Mouse (Mus musculus): ENCODE results near the gene Dvl1. TPM values are rescaled to one million over a fixed set of nuclear protein-coding genes. Genes with fewer than 3 reads are reported as not detected.

The Dvl1 gene
- 13.6 and 15.6 TPM in 2 replicates for polyA plus RNA-seq (2014; fragmentation: Nextera tagmentation; extraction: Ambion mirVana)

DNA sequence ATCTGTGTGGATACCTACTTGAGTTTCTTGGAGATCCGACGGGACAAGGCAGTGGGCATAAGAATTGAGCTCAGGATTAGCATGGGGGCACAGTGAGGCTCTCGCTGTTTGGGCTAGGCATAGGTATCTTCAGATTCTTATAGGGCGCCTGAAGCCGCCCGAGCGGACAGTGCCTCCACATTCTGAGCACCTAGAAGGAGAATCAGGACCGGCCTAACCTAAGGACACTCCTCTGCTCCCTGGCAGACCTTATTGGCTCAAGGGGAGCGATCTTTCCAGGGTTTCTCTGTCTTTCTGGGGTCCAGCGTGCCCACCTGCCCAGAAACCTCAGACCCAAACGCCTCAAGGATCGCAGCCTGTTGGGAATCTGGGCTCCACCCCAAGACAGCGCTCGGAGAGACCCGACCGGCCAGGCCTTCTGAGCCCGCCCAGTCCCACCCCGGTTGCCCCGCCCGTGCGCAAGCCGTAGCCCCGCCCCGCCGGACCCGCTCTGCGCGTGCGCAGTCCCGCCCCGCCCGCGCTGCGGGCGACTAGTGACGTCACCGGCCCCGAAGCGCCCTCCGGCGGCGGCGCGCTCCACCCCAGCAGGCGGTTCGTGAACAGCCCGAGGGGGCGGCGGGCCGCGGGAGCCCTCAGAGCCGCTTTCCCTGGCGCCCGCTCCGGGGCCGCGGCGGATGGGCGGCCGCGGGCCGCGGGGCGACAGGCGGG, at the start of gene Dvl1:
TSS of gene Dvl1 (plus strand) at position 532 of the 708 bp plus-strand sequence.
- no peaks in the 10 kb centered on the region for H3K36me3 ChIP-seq (replicated peaks; ENCODE audit: control insufficient read depth, insufficient read depth)

DNA sequence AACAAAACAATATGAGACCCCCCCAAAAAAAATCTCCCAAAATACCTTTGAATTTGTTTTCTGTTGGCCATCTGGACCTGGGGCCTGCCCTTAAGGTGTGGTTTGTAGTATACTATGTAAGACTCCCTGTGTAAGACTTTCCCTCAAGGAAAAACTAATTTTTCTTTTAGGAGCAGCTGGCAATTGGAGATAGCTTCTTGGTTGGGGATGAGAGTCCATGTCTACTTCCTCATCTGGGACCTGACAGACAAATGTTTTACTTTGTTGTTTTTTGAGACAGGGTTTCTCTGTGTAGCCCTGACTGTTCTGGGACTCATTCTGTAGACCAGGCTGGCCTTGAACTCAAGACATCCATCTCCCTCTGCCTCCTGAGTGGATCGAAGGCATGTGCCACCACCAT, 45.1 kb upstream of the Dvl1 start:
- no peak for DNase-seq (ENCODE audit: low spot score)
- H3K9ac ChIP-seq: no peak overlapping the region
- WGBS: 100% methylated on average over 1 of the region's 1 CpGs

More for the DNA sequence above, at the start of gene Dvl1:
- Histone ChIP-seq H3K27me3 (ENCODE audit: control insufficient read depth, insufficient read depth, low read length) (peaks cover under 1% of the 10 kb centered on the region; the same call in 1 of the 2 replicates), H3K4me3 (replicated peaks; ENCODE audit: low read length) (peak within 1 kb of the TSS; percentile 94), H3K4me2 (replicated peaks) (peak within 1 kb of the TSS; percentile 68), H3K4me1 (replicated peaks; ENCODE audit: control insufficient read depth, insufficient read depth, low read length) (peaks cover 32% of the 10 kb centered on the region), H3K27ac (peak within 1 kb of the TSS; percentile 84), H3K9ac (peak within 1 kb of the TSS; percentile 95), H3K9me3 (ENCODE audit: control insufficient read depth, low read length) (no peaks in the 10 kb centered on the region)
- ATAC-seq (ENCODE audit: low FRiP score) (peak; percentile 84), DNase-seq (ENCODE audit: low spot score) (peak; percentile 96)
- 3% methylated on average over 49 of the region's 65 CpGs for WGBS

DNA sequence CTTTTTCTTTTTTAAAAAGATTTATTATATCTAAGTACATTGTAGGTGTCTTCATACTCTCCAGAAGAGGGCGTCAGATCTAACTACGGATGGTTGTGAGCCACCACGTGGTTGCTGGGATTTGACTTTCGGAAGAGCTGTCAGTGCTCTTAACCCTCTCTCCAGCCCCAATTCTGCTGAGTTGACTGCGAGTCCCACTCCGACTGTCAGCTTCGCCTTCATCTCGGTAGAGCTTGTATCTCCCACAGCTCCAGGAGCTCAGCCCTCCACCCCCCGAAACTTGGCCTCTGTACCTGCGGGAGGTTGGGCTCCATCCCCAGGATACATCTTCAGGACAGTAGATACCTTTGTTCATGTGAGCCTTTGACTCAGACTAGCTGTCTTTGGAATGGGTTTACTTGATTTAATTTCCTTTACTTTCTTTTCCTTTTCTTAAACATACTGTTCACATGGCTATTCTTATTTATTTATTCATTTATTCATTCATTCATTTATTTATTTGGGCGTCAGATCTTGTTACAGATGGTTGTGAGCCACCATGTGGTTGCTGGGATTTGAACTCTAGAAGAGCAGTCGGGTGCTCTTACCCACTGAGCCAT, 44.4 kb upstream of the Dvl1 start, which contains the start of gene Mrpl20:
TSS of gene Mrpl20 (plus strand) at position 138 of the 599 bp plus-strand sequence.
- H3K9me3 ChIP-seq (ENCODE audit: control insufficient read depth, low read length): no peaks in the 10 kb centered on the region
- peaks cover 28% of the 10 kb centered on the region for H3K36me3 ChIP-seq (replicated peaks; ENCODE audit: control insufficient read depth, insufficient read depth)
- H3K27me3 ChIP-seq (ENCODE audit: control insufficient read depth, insufficient read depth, low read length): no peaks in the 10 kb centered on the region
- WGBS: 12% methylated on average over 12 of the region's 12 CpGs
- H3K4me1 ChIP-seq (replicated peaks; ENCODE audit: control insufficient read depth, insufficient read depth, low read length): peaks cover 11% of the 10 kb centered on the region
- H3K4me3 ChIP-seq (replicated peaks; ENCODE audit: low read length): peak within 1 kb of the TSS; percentile 82
- DNase-seq (ENCODE audit: low spot score): no peak
- H3K27ac ChIP-seq: peak within 1 kb of the TSS; percentile 67
- peak within 1 kb of the TSS; percentile 92 for H3K4me2 ChIP-seq (replicated peaks)
- peak within 1 kb of the TSS; percentile 77 for H3K9ac ChIP-seq
- peak; percentile 70 for ATAC-seq (ENCODE audit: low FRiP score)

More for the DNA sequence above, 45.1 kb upstream of the Dvl1 start:
- Histone ChIP-seq H3K27me3 (ENCODE audit: control insufficient read depth, insufficient read depth, low read length) (no peaks in the 10 kb centered on the region), H3K4me3 (replicated peaks; ENCODE audit: low read length) (no peak overlapping the region), H3K27ac (no peak overlapping the region), H3K4me1 (replicated peaks; ENCODE audit: control insufficient read depth, insufficient read depth, low read length) (peaks cover 11% of the 10 kb centered on the region), H3K4me2 (replicated peaks) (no peak overlapping the region), H3K36me3 (replicated peaks; ENCODE audit: control insufficient read depth, insufficient read depth) (peaks cover 20% of the 10 kb centered on the region), H3K9me3 (ENCODE audit: control insufficient read depth, low read length) (no peaks in the 10 kb centered on the region)
- ATAC-seq (ENCODE audit: low FRiP score): no peak

DNA sequence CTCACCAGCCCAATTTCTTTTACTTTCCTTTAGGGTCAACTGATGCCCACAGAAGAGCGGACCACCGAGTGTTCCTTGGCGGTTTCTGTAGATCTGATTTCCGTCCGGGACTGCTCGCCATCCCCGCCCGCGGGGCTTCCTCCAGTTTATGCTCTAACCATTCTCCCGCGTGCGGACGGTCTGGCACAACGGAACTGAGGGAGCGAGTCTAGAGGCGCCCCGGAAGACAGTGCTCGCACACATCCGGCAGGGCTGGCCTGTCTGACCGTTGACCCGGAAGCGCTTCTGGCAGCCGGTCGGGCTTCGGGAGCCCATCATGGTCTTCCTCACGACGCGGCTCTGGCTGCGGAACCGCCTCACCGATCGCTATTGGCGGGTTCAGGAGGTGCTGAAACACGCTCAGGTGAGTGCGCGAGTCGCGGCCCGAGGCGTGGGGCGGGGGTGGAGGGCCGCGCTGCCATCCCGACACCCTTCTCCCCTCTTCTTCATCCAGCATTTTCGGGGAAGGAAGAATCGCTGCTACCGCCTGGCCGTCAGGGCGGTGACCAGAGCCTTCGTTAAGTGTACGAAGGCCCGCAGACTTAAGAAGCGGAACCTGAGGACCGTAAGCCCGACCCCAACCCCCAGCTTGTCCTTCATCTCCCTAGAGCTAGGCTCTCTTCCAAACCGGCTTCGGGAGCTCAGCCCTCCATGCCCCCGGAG, 43.7 kb upstream of the Dvl1 start:
- WGBS: under 1% methylated on average over 57 of the region's 58 CpGs
- Histone ChIP-seq H3K9me3 (ENCODE audit: control insufficient read depth, low read length) (no peaks in the 10 kb centered on the region), H3K4me2 (replicated peaks) (peak overlapping the region; percentile 92), H3K4me3 (replicated peaks; ENCODE audit: low read length) (peak overlapping the region; percentile 82), H3K27me3 (ENCODE audit: control insufficient read depth, insufficient read depth, low read length) (no peaks in the 10 kb centered on the region), H3K4me1 (replicated peaks; ENCODE audit: control insufficient read depth, insufficient read depth, low read length) (peaks cover 11% of the 10 kb centered on the region), H3K9ac (peak overlapping the region; percentile 77), H3K27ac (peak overlapping the region; percentile 67), H3K36me3 (replicated peaks; ENCODE audit: control insufficient read depth, insufficient read depth) (peaks cover 35% of the 10 kb centered on the region)
- peak; percentile 98 for ATAC-seq (ENCODE audit: low FRiP score)
- peak; percentile 97 for DNase-seq (ENCODE audit: low spot score)

DNA sequence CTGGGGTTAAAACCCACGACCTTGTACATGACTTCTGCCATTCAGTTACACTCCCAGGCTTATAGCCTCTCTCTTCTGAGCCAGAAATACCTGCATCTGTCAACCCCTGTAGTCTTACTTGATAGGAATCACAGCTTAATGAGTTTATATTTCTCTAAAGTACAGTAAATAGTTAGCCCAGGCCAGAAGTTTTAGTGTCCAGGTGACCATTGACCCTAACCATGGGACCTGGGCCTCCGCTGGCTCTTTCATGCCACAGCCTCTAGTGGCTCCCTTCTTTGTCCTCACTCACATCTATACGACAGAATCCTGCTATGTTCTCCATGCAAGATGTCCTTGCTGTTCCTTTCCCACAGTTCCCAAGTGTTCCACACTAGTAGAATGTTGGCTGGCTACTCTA, 39.4 kb upstream of the Dvl1 start:
- Histone ChIP-seq H3K9ac (no peak overlapping the region), H3K4me2 (replicated peaks) (no peak overlapping the region), H3K27me3 (ENCODE audit: control insufficient read depth, insufficient read depth, low read length) (no peaks in the 10 kb centered on the region), H3K4me3 (replicated peaks; ENCODE audit: low read length) (no peak overlapping the region), H3K4me1 (replicated peaks; ENCODE audit: control insufficient read depth, insufficient read depth, low read length) (peaks cover 19% of the 10 kb centered on the region), H3K9me3 (ENCODE audit: control insufficient read depth, low read length) (no peaks in the 10 kb centered on the region), H3K36me3 (replicated peaks; ENCODE audit: control insufficient read depth, insufficient read depth) (peaks cover 64% of the 10 kb centered on the region), H3K27ac (no peak overlapping the region)
- ATAC-seq (ENCODE audit: low FRiP score) (no peak), DNase-seq (ENCODE audit: low spot score) (no peak)
- 87% methylated on average over 3 of the region's 3 CpGs for WGBS

DNA sequence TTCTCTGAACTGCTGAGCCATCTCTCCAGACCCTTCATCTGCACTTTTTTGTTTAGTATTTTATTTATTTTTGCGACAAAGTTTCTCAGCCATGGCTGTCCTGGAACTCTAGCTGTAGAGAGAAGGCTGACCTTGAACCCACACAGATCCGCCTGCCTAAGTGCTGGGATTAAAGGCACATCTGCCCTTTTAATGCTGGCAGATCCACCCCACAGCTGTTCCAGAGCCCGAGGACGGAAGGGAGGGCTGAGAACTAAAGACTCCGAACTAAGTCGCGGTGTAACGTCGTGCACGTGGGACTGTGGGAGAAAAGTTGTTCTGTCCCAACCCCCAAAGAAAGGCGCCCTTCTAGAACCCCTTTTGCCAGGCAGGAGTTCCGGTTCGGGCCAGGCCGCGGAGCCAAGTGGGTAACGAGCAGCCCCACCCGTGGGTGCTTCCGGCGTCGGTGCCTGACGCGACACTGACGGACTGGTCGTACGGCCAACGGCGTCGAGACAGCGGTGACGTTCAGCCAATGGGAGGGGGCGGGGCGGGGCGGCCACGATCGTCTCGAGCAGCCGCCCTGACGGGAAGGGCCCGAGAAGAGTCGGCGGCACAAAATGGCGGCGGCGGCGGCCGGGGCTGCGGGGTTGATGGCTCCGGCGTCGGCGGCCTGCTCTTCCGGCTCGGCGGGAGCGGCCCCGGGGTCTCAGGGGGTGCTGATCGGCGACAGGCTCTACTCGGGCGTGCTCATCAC, 35.1 kb upstream of the Dvl1 start, which contains the start of gene Ccnl2:
TSS of gene Ccnl2 (plus strand) at position 561 of the 736 bp plus-strand sequence.
- Histone ChIP-seq H3K9me3 (ENCODE audit: control insufficient read depth, low read length) (no peaks in the 10 kb centered on the region), H3K9ac (peak within 1 kb of the TSS; percentile 98), H3K4me3 (replicated peaks; ENCODE audit: low read length) (peak within 1 kb of the TSS; percentile 100), H3K36me3 (replicated peaks; ENCODE audit: control insufficient read depth, insufficient read depth) (peaks cover 77% of the 10 kb centered on the region), H3K27me3 (ENCODE audit: control insufficient read depth, insufficient read depth, low read length) (no peaks in the 10 kb centered on the region), H3K4me2 (replicated peaks) (peak within 1 kb of the TSS; percentile 91), H3K27ac (peak within 1 kb of the TSS; percentile 88), H3K4me1 (replicated peaks; ENCODE audit: control insufficient read depth, insufficient read depth, low read length) (peaks cover 24% of the 10 kb centered on the region)
- peak; percentile 96 for DNase-seq (ENCODE audit: low spot score)
- peak; percentile 99 for ATAC-seq (ENCODE audit: low FRiP score)
- WGBS: under 1% methylated on average over 56 of the region's 60 CpGs

DNA sequence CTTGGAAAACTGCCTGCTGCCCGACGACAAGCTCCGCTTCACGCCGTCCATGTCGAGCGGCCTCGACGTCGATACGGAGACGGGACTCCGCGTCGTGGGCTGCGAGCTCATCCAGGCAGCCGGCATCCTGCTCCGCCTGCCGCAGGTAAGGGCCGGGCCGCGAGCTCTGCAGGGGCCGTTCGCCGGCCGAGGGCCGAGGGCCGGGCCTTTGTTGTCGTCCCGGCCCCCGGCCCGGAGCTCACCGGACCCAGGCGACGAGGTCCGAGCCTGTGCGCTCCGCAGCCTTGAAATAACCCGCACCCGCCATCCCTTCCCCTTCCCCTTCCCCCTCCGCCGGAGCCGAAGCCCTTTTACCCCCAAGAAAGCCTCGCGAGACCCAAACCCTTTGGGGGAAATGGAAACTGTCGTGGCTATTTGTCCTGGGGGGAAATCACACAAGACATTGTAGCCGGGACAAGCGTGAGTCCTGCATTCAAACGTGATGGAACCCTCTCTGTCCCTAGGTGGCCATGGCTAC, 34.5 kb upstream of the Dvl1 start:
- H3K36me3 ChIP-seq (replicated peaks; ENCODE audit: control insufficient read depth, insufficient read depth): peaks cover 77% of the 10 kb centered on the region
- under 1% methylated on average over 41 of the region's 49 CpGs for WGBS
- no peaks in the 10 kb centered on the region for H3K27me3 ChIP-seq (ENCODE audit: control insufficient read depth, insufficient read depth, low read length)

DNA sequence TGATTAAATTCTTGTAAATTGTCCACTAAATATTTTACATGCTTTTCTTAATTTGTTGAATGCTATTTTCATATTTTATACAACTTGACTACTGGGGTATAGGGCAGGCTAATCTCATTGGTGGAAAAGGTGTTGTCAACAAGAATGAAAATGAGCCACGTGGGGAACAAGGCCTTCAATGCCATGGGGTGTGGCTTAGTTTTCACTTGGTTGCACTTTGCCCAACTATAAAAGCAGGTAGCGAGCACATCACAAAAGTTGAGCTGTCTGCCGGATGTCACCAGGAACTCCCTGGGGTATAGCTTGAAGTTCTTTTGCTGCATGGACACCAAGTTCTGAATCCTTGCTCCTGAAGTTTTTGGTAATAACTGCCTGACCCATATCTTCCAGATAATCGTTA, 29.7 kb upstream of the Dvl1 start:
- Histone ChIP-seq H3K27me3 (ENCODE audit: control insufficient read depth, insufficient read depth, low read length) (no peaks in the 10 kb centered on the region), H3K9ac (no peak overlapping the region), H3K4me1 (replicated peaks; ENCODE audit: control insufficient read depth, insufficient read depth, low read length) (peaks cover 16% of the 10 kb centered on the region), H3K4me2 (replicated peaks) (no peak overlapping the region), H3K36me3 (replicated peaks; ENCODE audit: control insufficient read depth, insufficient read depth) (peaks cover 88% of the 10 kb centered on the region), H3K4me3 (replicated peaks; ENCODE audit: low read length) (no peak overlapping the region), H3K9me3 (ENCODE audit: control insufficient read depth, low read length) (no peaks in the 10 kb centered on the region), H3K27ac (no peak overlapping the region)
- 76% methylated on average over 4 of the region's 4 CpGs for WGBS
- ATAC-seq (ENCODE audit: low FRiP score) (no peak), DNase-seq (ENCODE audit: low spot score) (no peak)

More for the DNA sequence above, 34.5 kb upstream of the Dvl1 start:
- H3K4me2 ChIP-seq (replicated peaks): peak overlapping the region; percentile 91
- peak; percentile 46; the same call in 1 of the 2 replicates for ATAC-seq (ENCODE audit: low FRiP score)
- peak overlapping the region; percentile 100 for H3K4me3 ChIP-seq (replicated peaks; ENCODE audit: low read length)
- H3K27ac ChIP-seq: peak overlapping the region; percentile 88
- DNase-seq (ENCODE audit: low spot score): no peak
- no peaks in the 10 kb centered on the region for H3K9me3 ChIP-seq (ENCODE audit: control insufficient read depth, low read length)
- H3K4me1 ChIP-seq (replicated peaks; ENCODE audit: control insufficient read depth, insufficient read depth, low read length): peaks cover 24% of the 10 kb centered on the region
- peak overlapping the region; percentile 98 for H3K9ac ChIP-seq

Data from hindbrain, embryonic 14.5 days (tissue).